Mouse (Mus musculus) spleen, adult 2 months (tissue): Measurements from ENCODE around the gene Rgs9bp.

ENCODE experiments used
- CTCF ChIP-seq: fragments of 200-500 bp; IDR thresholded peaks from 2 replicates; pipeline ENCODE4 v1.5.1; 2011; ENCODE audit warnings: mild to moderate bottlenecking, inconsistent platforms; ENCODE audit not compliant: insufficient read depth, insufficient read length, insufficient replicate concordance; ENCODE audit errors: extremely low read depth
- POLR2A ChIP-seq: fragments of 200-500 bp; IDR thresholded peaks from 2 replicates; pipeline ENCODE4 v1.6.1; 2011; ENCODE audit warnings: low read depth, low read length, inconsistent platforms

DNA sequence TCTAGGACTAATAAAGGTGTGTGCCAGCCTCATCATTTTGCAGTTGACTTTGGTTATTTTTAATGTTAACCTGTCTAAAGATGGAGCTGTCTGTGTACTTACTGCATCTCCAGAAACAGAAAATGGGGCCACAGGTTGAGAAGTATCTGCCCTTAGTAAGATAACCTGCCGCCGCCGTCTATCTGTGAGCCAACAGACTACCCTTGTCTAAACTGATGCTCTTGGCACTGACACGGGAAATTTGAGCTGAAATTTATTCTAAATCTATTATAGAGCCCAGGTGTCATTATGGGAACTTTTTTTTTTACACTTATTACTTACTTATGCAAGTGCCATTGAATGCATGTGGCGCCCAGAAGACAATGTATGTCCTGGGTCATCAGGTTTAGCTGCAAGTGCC lies 28.5 kb downstream of the Rgs9bp start:
- TF ChIP-seq CTCF (no peak), POLR2A (no peak)
